Mouse (Mus musculus) gastrocnemius, adult 8-10 months (tissue): Measurements from ENCODE around the gene Rph3al. TPM values are rescaled to one million over a fixed set of nuclear protein-coding genes. Genes with fewer than 3 reads are reported as not detected.
A peak's percentile ranks its signal among the peaks of the same experiment; 100 is the strongest.

Source experiments
- DNase-seq, 2 experiments: peaks; one replicate each; pipeline ENCODE4 v3.0.0; 2022; ENCODE audit warnings: low spot score in 2 of 2
- total RNA-seq, 4 experiments: library from RNA; stranded (reverse); gene quantifications; 2 replicates each; pipeline ENCODE4 v1.2.4; 2022

Gene Rph3al
- total RNA-seq: 10 to 100 TPM; 14.1 to 17.5 (median 14.9) TPM

DNA sequence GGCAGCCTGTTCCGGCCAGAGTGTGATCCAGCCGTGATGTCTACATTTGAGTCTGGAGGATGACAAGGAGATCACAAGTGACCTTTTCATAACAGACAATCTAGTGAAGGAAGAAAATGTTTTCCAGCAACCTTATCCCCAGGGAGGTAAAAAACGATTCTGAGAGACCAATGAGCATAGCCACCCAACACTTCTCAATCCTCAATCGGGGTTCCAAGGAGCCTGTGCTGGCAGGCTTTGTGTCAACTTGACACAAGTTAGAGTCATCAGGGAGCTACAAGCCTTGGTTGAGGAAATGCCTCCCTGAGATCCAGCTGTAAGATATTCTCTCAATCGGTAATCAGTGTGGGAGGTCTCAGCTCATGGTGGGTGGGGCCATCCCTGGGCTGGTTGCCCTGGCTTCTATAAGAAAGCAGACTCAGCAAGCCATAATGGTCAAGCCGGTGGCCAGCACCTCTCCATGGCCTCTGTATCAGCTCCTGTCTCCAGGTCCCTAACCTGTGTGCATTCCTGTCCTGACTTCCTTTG is at the start of gene Rph3al:
TSS of gene Rph3al (minus strand) at position 51 of the 528 bp plus-strand sequence.
- peak in 1 of 2 experiments; percentile 16 for DNase-seq

- no peak for DNase-seq
Measured at GRCm38 (mm10) chr11:75985948-75986347, 47.7 kb upstream of the Rph3al start.

DNA sequence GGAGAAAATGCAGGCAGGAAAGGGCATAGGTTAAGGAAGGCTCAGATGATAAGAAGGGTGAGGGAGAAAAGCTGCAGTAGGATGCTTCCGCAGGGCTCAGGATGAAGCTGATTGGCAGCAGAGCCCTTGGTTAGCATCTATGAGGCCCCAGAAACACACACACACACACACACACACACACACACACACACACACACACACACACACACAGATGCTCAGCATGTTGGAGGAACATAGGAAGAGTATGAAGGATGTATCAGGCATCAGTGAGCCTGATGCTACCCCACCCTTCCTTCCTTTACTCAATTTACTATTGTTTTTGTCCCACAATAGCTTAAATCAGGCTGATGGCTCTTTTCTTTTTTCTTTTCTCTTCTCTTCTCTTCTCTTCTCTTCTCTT is 46.4 kb upstream of the Rph3al start:
- no peak for DNase-seq

- no peak for DNase-seq
Measured at GRCm38 (mm10) chr11:75983194-75983593, 45.0 kb upstream of the Rph3al start.

DNA sequence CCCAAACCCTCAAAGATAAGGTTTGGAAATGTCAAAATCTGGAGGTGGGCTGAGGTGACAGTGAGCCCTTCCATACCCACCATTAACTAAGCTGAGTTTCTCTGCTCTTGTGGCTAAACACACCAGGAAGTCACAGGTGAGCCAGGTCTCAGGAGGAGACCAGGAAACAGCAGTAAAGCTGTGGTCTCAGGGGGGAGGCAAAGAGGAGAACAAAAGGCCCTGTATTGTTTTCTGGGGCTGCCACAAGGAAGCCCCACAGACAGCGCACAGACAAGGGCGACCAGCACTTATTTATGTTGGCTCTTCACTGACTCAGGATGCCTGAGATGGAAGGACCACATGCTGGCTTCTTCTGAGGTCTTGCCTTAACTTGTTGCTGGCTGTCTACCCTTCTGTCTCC is 42.2 kb upstream of the Rph3al start:
- no peak for DNase-seq

GRCm38 (mm10) chr11:75978051-75978450 is 39.8 kb upstream of the Rph3al start:
- no peak for DNase-seq

- no peak for DNase-seq
Measured at GRCm38 (mm10) chr11:75976748-75977147, 38.5 kb upstream of the Rph3al start.

GRCm38 (mm10) chr11:75973988-75974387 is 35.8 kb upstream of the Rph3al start:
- no peak for DNase-seq

DNA sequence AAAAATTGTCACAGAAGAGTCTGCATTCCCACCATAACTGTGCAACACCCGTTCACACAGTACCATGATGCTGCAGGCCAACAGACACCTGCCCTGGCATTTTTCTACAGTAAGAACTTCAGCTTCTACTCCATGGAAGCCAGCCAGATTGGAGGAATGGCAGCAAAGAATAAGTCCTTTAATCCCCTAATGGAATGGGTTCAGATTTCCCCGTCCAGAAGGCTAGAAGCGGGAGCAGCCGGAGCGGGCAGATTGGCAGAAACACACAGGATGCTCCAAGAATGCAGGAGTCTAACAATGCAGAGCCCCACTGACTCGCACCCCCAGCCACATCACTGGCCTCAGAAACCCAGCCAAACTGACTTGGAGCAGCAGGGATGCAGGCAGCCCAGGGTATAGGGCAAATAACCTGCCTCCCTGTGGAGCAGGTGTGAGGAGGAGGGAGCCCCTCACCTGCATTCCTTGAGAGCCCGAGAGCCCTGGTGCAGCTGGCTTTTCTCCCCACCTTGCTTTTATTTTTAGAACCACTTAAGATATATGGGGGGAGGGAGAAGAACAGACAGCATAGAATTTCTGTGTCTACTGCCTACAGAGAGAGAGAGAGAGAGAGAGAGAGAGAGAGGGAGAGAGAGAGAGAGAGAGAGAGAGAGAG is 34.8 kb upstream of the Rph3al start:
- DNase-seq: no peak

DNA sequence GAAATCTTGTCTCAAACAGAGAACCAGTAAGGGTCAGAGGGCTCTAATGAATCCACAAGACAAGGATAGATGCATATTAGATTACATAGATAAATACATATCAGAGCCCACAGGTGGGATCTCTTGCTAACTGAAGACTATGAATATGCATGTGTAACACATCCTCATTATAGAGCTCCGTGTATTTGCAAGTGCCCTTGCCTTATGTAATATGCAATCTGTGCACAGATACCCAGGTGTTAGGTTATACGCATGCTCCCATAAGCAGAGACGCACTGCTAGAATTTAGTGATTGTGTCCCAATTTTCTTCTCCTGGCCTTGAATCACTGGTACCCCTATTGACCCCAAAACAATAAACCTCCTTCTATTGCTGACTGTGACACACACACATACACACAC is 34.0 kb upstream of the Rph3al start:
- DNase-seq: no peak

- no peak for DNase-seq
Measured at GRCm38 (mm10) chr11:75970629-75971028, 32.4 kb upstream of the Rph3al start.

DNA sequence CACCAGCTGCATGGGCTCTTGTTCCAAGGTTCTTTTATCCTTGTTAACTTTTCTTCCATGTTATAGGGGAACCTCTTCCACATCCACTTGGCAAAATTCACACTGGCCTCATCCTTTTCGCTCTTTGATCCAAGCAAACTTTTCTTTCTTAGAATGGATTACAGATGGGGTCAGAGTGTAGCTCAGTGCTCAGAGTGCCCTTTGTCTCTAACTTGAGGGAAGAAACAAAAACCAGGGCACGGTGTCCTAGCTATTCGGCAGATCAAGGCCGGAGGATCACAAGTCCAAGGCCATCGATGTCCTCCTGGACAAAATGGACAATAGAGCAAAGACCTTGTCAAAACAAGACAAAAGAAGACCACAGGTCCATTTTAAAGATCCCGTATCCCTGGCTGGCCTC is 30.5 kb upstream of the Rph3al start:
- DNase-seq: no peak

DNA sequence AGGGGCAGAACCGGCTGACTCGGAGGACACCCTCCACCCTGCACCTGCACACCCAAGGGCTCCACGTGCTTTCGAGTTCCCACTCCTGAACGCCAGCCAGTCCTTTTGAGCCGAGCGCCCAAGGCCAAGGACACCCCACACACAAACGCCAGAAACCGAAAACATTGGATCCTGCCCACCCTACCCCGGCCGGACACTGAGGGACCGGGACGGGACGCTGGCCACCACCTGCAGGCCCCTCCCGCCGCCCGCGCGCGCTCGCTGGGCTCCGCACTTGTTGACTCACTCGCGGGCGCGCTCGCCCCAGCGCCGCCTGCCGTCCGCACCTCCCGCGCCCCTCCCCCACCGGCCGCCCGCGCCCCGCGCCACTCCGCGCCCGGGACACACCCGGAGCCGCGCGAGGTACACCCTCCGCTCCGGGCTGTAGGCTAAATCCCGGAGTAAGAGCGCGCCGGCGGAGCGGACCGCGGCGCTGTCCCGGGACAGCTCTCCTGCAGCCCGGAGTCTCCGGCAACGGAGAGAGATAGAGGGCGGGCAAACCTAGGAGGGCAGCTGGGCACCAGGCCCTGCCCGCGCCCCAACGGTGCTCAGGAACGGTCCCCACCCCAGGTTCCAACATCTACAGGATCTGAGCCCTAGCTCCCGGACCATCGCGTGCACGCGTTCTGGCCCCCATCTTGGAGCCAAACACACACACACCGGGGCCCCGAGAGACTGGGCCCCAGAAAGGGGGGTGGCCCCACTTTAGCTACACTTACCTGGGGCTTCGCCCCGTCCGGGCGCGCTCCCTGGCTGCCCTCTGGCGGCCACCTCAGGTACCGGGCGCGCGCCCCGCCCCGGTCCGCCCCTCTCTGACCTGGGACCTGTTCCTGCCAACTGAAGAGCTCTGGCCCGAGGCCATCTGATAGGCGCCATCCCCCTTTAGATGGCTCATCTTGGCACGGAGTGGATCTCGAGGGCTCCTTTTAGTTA is 28.5 kb upstream of the Rph3al start:
- DNase-seq: peak; percentile 67 to 81

DNA sequence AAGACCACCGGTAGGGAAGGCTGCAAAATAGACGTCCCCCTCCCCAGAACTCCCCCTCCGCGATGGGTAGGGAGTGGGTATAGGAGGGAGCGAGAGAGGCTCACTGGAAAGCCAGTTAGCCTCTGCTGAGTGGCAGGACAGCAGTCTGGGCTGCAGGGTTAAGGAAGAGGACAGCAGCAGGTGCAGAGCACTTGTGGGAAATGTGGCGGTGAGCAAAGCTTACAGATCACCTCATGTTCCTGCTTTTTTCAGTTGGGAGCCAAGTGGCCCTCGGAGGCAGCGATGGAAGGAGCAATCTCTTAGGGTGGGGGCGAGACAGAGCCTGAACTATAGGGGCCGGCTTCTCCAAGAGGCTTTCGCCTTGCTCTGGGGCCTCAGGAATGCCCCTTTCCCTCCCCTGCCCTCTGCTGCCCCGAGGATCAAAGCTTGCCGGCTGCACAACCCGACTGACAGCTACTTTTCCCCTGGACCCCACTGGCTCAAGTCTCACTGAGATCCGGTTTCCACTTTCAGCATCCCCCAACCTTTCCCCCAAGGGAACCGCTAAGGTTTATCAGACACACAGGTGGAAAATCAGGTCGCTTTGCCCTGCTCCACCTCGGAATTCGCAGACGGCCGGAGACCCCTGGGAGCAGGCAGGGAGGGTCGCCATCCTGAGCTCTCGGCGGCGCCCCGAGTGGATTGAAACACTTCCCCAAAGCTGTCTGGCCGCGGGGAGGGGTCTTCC is 27.6 kb upstream of the Rph3al start:
- no peak for DNase-seq

- DNase-seq: no peak
Measured at GRCm38 (mm10) chr11:75964476-75964730, 26.2 kb upstream of the Rph3al start.

- no peak for DNase-seq
Measured at GRCm38 (mm10) chr11:75963730-75964475, 25.7 kb upstream of the Rph3al start.

GRCm38 (mm10) chr11:75961782-75962181 is 23.6 kb upstream of the Rph3al start:
- no peak for DNase-seq

DNA sequence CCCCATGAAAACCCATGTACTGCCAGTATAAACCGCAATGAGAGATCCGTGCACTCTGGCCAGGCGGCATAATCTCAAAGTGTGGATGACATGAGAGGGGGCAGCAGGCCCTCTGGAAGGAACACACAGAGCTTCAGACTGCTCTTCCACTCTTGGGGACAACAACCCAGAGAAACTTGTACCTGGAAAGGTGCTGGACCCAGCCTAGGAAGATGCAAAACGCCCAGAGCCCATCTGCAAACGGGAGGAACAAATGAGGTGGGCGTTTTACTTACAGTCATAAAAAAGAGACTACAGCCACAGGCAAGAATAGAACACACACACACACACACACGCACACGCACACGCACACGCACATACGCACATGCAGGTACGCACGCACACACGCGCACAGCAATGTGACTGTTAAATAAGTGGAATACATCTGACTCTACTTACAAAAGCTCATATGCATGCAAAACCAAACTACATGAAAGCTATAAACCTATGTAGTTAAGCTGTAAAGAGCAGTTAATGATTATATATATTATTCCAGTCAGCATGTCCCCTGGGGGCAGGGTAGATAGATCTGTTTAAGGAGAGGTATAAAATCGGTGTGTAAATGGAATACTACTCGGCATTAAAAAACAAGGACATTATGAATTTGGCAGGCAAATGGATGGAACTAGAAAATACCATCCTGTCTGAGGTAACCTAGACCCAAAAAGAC is 19.0 kb upstream of the Rph3al start:
- no peak for DNase-seq

DNA sequence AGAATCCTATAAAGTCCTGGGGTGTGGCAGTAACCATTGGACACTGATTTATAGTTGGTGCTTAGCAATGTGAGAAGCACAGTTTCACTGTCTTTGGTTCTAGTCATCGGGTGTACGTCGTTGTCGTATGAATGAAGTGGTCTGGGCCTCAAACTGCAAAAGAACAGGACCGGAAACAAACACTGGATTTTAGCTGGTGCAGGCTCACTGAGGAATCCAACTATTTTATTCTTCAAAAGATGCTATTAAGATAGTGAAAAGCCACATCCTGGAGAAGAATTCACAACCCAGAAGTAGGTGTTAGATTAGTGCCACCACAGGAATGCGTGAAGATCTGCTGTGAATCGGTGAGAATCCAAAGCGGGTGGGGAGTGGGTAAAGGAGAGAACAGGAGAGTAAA is 18.4 kb upstream of the Rph3al start:
- DNase-seq: no peak

GRCm38 (mm10) chr11:75954896-75955295 is 16.7 kb upstream of the Rph3al start:
- no peak for DNase-seq

DNA sequence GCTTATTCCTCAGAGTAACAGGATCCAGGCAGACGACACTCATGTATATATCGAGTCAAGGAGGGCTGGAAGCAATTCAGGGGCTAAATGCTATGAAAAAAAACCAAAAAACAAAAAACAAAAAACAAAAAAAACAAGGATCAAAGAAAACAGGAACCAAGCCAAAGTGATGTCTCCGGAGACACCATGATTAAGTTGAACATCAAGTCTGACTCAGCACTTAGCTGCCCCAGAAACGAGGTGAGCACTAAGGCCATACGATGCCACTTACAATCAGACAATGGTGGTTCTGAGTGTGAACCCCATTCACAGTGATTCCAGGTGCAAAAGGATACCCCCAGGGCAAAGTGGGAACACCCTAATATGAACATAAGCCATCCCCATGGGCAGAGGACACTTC is 13.7 kb upstream of the Rph3al start:
- DNase-seq: no peak
